ENCODE assay signal across 22 mouse cellular contexts in the genomic region with DNA sequence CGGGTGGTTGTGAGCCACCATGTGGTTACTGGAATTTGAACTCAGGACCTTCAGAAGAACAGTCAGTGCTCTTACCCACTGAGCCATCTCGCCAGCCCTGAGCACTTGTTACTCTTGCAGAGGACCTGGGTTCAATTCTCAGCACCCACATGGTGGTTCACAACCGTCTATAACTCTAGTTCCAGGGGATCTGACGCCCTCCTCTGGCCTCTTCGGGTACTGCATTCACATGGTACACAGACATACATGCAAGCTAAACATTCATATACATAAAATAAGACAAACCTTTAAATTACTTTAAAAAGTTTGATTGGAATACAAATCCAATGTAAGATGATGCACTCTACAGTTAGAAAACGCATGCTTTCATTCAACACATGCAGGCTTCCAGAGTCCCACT. TPM values are rescaled to one million over a fixed set of nuclear protein-coding genes. Genes with fewer than 3 reads are reported as not detected.
DNase-seq lines count a peak whose midpoint lies in the region; ATAC-seq and TF ChIP-seq lines count a peak whose summit lies in the region.
"Had no signal": no experiment of that assay in that cellular context is flagged by ENCODE, and none has a peak within 500 bp of the region (broad histone marks: within the 10 kb centered on the region; RNA-seq: fewer than 3 reads in every experiment).

No protein-coding gene starts in this region.

- no peaks in the 10 kb centered on the region for H3K36me3 ChIP-seq in midbrain, postnatal 0 days (ENCODE audit: insufficient read depth, low read length)
- H3K36me3 ChIP-seq in midbrain, embryonic 10.5 days, result peaks cover 9% of the 10 kb centered on the region; the same call in 1 of the 2 replicates
- H3K36me3 ChIP-seq: heart, embryonic 12.5 days; hindbrain, embryonic 13.5 days; intestine, embryonic 15.5 days had no signal

- H3K27ac ChIP-seq in midbrain, postnatal 0 days (ENCODE audit: low read depth, low read length), result no peak overlapping the region
- no peak overlapping the region for H3K27ac ChIP-seq in midbrain, embryonic 10.5 days (replicated peaks)
- H3K27ac ChIP-seq: hindbrain, embryonic 13.5 days; intestine, embryonic 15.5 days; layer of hippocampus, adult 2 months; left cerebral cortex, adult 2 months had no signal

- no peaks in the 10 kb centered on the region for H3K9me3 ChIP-seq in midbrain, postnatal 0 days (ENCODE audit: low read length)
- H3K9me3 ChIP-seq in midbrain, embryonic 10.5 days (replicated peaks), result 0 out of 2 replicates have a peak, but pooled peaks cover 4% of the 10 kb centered on the region
- H3K9me3 ChIP-seq: hindbrain, embryonic 13.5 days; intestine, embryonic 15.5 days had no signal

- TF ChIP-seq CTCF in midbrain, postnatal 0 days (IDR thresholded peaks at IDR 0.05), result peak; percentile 42

- H3K4me2 ChIP-seq in midbrain, postnatal 0 days (ENCODE audit: low read depth, low read length, poor library complexity, severe bottlenecking), result no peak overlapping the region
- H3K4me2 ChIP-seq: heart, embryonic 12.5 days; hindbrain, embryonic 13.5 days; intestine, embryonic 15.5 days had no signal

- DNase-seq in CD4-positive, CD25-positive, alpha-beta regulatory T cell, adult 2 months (ENCODE audit: low read depth, low spot score), result peak; percentile 42
- DNase-seq in midbrain, postnatal 0 days (ENCODE audit: low spot score), result no peak
- no peak for DNase-seq in midbrain, embryonic 10.5 days (ENCODE audit: low spot score)
- DNase-seq in ZHBTc4 (ENCODE audit: low read depth, low spot score), result peak; percentile 55
- no peak for DNase-seq in layer of hippocampus, postnatal 36 days
- no peak for DNase-seq in layer of hippocampus, postnatal 14 days (ENCODE audit: low spot score in 2 of 2)
- DNase-seq: adrenal gland, postnatal 25 days; cerebellum, adult 2 months; cerebellum, postnatal 36 days; heart, postnatal 14 days; left cerebral cortex, postnatal 4 days; liver; lung, adult 18-20 months; lung, postnatal 36 days had no signal

- no peak for ATAC-seq in CD4-positive, CD25-positive, alpha-beta regulatory T cell, adult 4 months
- ATAC-seq in midbrain, postnatal 0 days (ENCODE audit: low FRiP score), result no peak
- no peak for ATAC-seq in megakaryocyte progenitor cell, adult 5-6 weeks (replicated peaks; ENCODE audit: poor library complexity)
- ATAC-seq: intestine, embryonic 15.5 days had no signal

- no peaks in the 10 kb centered on the region for H3K27me3 ChIP-seq in midbrain, postnatal 0 days (ENCODE audit: insufficient read depth, low read length)
- no peaks in the 10 kb centered on the region for H3K27me3 ChIP-seq in midbrain, embryonic 10.5 days (ENCODE audit: low read depth, poor library complexity, severe bottlenecking)
- H3K27me3 ChIP-seq: CH12.LX; heart, embryonic 12.5 days; hindbrain, embryonic 13.5 days; intestine, embryonic 15.5 days had no signal

- H3K4me3 ChIP-seq in midbrain, postnatal 0 days (ENCODE audit: low read depth, low read length), result no peak overlapping the region
- no peak overlapping the region for H3K4me3 ChIP-seq in midbrain, embryonic 10.5 days
- H3K4me3 ChIP-seq: heart, embryonic 12.5 days; hindbrain, embryonic 13.5 days; intestine, embryonic 15.5 days; layer of hippocampus, adult 2 months; left cerebral cortex, adult 2 months had no signal

- no peak overlapping the region for H3K9ac ChIP-seq in midbrain, postnatal 0 days (replicated peaks; ENCODE audit: low read length, poor library complexity, severe bottlenecking)
- H3K9ac ChIP-seq: heart, embryonic 12.5 days; hindbrain, embryonic 13.5 days; intestine, embryonic 15.5 days had no signal

- WGBS in midbrain, postnatal 0 days, result 77% methylated on average over 6 of the region's 6 CpGs
- WGBS in midbrain, embryonic 10.5 days, result 80% methylated on average over 6 of the region's 6 CpGs

- H3K4me1 ChIP-seq in midbrain, postnatal 0 days (ENCODE audit: insufficient read depth, low read length), result peaks cover 12% of the 10 kb centered on the region
- peaks cover 35% of the 10 kb centered on the region for H3K4me1 ChIP-seq in midbrain, embryonic 10.5 days

RNA-seq across cellular contexts. Expression of a gene that starts 2.1 kb away (rescaled TPM):
- 1 to 10 TPM; 3.7 to 4.5 TPM for polyA plus RNA-seq in CD4-positive, CD25-positive, alpha-beta regulatory T cell, adult 4 months (2017; shearing (Covaris generic))
- 9.3 and 10.2 TPM in 2 replicates for total RNA-seq in midbrain, postnatal 0 days (2014; rRNA removed)
- polyA plus RNA-seq in midbrain, postnatal 0 days (2015; fragmentation: Nextera tagmentation; extraction: Ambion mirVana), result 4.2 and 4.3 TPM in 2 replicates
- polyA plus RNA-seq in midbrain, embryonic 10.5 days (2016; fragmentation: Nextera tagmentation; extraction: Ambion mirVana), result 56.3 and 57.3 TPM in 2 replicates
- total RNA-seq in layer of hippocampus, postnatal 36 days (2021), result 1 to 10 TPM; 3.1 to 3.2 TPM
- 1 to 10 TPM; 4.5 to 5.1 TPM for total RNA-seq in layer of hippocampus, postnatal 14 days (2021)
- total RNA-seq in megakaryocyte progenitor cell, adult 5-6 weeks (2015), result 2.5 and 2.8 TPM in 2 replicates
- total RNA-seq in megakaryocyte progenitor cell, adult 5-6 weeks (2017), result 1.5 and 1.7 TPM in 2 replicates

RNA-seq across cellular contexts. Expression of a gene that starts 10.0 kb away (rescaled TPM):
- not detected for polyA plus RNA-seq in CD4-positive, CD25-positive, alpha-beta regulatory T cell, adult 4 months (2017; shearing (Covaris generic))
- 0.99 and 1.5 TPM in 2 replicates for total RNA-seq in midbrain, postnatal 0 days (2014; rRNA removed)
- polyA plus RNA-seq in midbrain, postnatal 0 days (2015; fragmentation: Nextera tagmentation; extraction: Ambion mirVana), result 1.5 TPM in 2 replicates
- 1.6 and 1.9 TPM in 2 replicates for polyA plus RNA-seq in midbrain, embryonic 10.5 days (2016; fragmentation: Nextera tagmentation; extraction: Ambion mirVana)
- total RNA-seq in layer of hippocampus, postnatal 36 days (2021), result under 1 TPM; 0.40 to 0.71 TPM
- 1 to 10 TPM in 1 of 2 experiments, under 1 TPM in 1; 0.88 to 1.2 TPM for total RNA-seq in layer of hippocampus, postnatal 14 days (2021)
- total RNA-seq in megakaryocyte progenitor cell, adult 5-6 weeks (2015), result 12.2 and 12.7 TPM in 2 replicates
- 19.0 and 21.5 TPM in 2 replicates for total RNA-seq in megakaryocyte progenitor cell, adult 5-6 weeks (2017)
- total RNA-seq: adrenal gland, postnatal 25 days; CH12.LX had no signal

RNA-seq across cellular contexts. Expression of a gene that starts 36.3 kb away (rescaled TPM):
- 1,000 to 10,000 TPM; 6,591 to 8,533 TPM for polyA plus RNA-seq in CD4-positive, CD25-positive, alpha-beta regulatory T cell, adult 4 months (2017; shearing (Covaris generic))
- total RNA-seq in midbrain, postnatal 0 days (2014; rRNA removed), result 768 and 939 TPM in 2 replicates
- 982 and 1,027 TPM in 2 replicates for polyA plus RNA-seq in midbrain, postnatal 0 days (2015; fragmentation: Nextera tagmentation; extraction: Ambion mirVana)
- 1,558 and 1,869 TPM in 2 replicates for polyA plus RNA-seq in midbrain, embryonic 10.5 days (2016; fragmentation: Nextera tagmentation; extraction: Ambion mirVana)
- total RNA-seq in layer of hippocampus, postnatal 36 days (2021), result 100 to 1,000 TPM; 464 to 470 TPM
- total RNA-seq in layer of hippocampus, postnatal 14 days (2021), result 100 to 1,000 TPM; 500 to 526 TPM
- 4,905 and 5,125 TPM in 2 replicates for total RNA-seq in megakaryocyte progenitor cell, adult 5-6 weeks (2015)
- total RNA-seq in megakaryocyte progenitor cell, adult 5-6 weeks (2017), result 5,456 and 6,333 TPM in 2 replicates

Comparison
In these comparisons a context has a peak if more than half of its experiments do, and no peak if none do; other contexts are left out.
1. DNase-seq: peak in CD4-positive, CD25-positive, alpha-beta regulatory T cell, adult 2 months (single experiment) and ZHBTc4 (single experiment); none in midbrain, postnatal 0 days (single experiment), midbrain, embryonic 10.5 days (single experiment), layer of hippocampus, postnatal 36 days (0 of 2) and layer of hippocampus, postnatal 14 days (0 of 2).